Mouse (Mus musculus) heart, adult 11 months (tissue): ENCODE results near the gene Wnt11.

Source experiments
- DNase-seq: peaks from one replicate; pipeline ENCODE4 v3.0.0; 2022

Gene Wnt11

DNA sequence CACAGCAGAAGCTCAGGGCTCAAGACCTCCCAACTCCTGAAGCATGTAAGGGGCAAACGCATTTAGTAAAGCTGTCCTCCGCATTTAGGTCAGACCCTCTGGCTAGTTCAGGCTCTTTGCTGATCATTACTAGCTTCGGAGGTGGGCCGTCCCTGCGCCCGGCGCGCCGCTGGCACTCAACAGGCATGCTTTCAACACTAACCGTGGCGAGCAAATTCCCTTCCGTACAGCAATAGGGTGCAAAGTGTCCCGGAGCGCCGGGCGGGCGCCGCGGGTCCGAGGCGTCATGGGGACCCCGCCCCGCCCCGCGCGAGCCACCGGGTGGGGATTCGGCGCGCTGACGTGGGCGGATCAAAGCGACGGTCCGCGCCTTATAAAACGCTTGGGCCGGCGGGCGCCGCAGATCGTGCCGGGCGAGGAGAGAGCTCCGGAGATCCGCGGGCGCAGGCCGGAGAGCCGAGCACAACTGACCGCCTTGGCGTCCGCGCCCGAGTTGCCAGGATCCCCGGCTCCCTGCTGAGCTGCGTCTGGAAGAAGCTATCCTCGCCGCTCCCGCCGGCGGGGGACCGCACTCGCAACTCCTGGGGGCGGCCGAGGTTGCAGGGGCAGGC is at the start of gene Wnt11:
TSS of gene Wnt11 (plus strand) at position 402 of the 611 bp plus-strand sequence.
- DNase-seq = peak; percentile 97

DNA sequence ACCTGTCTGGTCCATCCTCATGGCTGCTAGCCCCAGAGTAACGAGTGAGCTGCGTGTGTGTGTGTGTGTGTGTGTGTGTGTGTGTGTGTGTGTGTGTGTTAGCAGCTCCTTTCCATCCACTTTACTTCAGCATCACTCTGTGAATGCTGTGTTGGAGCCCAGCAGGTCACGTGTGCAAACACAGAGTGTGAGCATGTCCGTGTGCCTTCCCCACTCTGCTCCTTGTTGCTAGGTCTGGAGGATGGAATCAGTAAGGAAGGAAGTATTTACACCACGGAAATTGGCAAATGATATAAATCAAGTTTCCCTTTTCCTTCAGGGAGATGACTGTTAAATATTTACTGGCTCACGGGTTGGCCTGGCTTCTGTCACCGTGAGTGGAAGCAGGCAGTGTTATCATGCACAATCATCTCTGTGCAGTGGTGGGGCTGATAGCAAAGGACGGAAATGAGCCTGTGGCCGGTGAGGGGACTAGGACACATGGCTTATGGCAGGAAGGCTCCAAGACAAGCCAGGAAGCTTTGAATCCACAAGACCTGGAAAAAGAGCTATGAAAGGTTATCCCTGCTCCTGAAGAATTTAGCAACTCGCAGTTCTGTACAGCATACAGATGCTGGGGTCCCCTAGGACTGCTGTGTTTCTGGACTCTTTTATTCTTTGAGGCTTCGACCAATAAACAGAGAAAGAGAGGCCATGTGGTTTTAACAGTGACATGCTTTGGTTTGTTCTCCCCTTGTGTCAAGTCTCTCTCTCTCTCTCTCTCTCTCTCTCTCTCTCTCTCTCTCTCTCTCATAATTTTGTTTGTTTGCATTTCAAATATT is 47.9 kb upstream of the Wnt11 start:
- DNase-seq = no peak

DNA sequence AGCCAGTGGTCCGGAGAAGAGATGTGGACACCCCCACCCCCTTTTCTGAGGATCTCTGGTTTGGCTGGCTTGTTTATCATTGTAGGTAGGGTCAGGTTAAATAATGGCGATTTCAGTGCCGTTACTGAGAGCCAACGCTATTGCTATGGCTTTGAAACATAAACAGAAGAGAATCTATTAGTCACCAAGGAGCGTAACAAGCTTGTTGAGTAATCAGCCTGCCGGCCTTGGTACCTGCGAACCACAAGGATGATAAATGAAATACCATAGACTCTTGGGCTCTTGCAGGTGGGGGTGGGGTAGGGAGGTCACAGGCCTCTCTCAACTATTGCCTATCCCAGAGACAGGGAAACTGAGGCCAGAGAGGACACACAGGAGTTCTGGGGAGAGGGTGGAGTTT is 46.2 kb upstream of the Wnt11 start:
- DNase-seq = no peak

DNA sequence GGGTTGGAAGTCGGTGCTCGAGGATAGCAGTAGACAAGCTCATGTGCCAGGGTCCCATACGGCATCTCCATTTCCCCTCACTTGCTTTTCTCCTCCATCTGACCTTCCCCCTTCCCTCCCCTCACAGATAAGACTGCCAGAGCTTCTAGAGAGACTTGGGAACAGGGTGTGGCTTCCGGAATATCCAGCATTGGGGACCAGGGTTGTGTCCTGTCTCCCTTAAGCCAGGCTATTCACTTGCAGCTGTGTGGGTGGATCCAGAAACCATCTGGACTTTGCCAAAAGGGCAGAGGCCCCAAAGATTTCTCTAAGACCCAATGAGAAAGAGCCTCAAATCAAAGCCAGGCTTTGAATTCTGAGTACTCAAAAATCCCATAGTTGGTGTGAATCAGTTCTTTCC is 45.8 kb upstream of the Wnt11 start:
- peak; percentile 97 for DNase-seq

DNA sequence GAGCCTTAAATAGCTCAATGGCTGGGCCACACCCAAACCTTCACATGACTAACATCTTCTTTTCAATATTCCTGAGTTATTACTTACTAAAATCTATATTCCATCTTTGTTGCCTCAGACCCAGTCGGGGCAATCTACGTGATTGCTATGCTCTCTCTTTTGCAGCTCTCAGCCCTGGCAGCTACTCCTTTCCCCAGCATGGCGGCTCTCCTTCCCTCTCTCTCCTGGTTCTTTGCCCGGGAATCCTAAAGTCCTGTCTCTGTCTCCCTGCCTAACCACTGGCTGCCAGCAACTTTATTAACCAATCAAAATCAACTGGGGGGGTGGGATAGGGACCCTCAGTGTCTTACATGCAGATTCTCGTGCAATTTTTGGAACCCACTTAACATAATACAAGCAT is 43.0 kb upstream of the Wnt11 start:
- no peak for DNase-seq

DNA sequence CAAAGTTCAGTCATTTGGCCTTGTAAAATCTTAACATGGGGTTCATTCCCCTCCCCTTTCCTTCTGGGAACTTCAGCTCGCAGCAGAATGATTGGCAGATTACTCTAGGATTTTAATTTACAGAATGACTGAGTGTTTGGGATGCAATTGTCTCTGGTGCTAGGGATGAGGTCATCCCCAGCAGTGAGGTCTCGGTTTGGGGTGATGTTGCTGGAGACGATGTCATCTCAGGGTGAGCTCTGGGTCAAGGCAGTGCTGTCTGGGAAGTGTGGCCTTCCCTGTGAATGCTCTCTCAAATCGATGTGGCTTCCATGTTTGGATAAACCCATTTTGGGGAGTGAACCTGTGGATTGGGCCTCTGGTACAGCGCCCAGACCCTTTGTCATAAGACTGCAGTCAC is 41.1 kb upstream of the Wnt11 start:
- DNase-seq = no peak

DNA sequence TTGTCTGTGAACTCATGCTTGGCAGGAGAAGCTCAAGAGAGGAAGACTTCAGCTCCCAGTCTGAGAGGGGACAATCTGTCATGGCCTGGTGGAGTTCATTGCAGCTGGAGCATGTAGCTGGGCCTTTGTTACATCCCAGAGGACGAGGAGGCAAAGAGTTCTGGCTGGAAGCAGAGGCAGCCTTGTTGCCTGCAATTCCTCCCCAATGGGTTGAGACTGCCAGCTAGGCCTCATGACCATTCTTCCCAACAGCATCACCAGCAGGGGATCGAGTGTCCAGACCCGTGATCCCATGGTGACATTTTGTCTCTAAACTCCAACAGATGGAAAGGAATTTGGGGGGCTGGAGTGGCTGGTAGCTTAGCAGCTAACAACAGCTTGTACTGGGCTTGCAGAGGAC is 40.5 kb upstream of the Wnt11 start:
- peak; percentile 99 for DNase-seq

DNA sequence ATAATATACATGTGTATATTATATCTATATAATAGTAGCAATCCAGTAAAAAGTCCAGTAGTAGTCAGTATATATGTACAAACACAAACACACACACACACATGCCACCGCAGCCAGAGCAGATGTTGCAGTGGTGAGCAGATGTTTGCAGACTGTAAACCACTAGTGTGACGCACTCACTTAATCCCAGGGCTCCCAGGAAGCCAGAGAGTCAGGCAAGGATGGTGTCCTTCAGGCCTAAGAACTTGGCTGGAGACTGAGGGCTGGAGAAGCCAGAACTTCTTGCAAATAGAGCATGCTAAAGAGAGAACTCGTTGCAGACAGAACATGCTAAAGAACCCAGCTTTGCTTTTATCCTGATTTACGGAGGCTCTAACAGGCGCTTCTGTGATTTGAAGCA is 39.3 kb upstream of the Wnt11 start:
- peak; percentile 97 for DNase-seq

DNA sequence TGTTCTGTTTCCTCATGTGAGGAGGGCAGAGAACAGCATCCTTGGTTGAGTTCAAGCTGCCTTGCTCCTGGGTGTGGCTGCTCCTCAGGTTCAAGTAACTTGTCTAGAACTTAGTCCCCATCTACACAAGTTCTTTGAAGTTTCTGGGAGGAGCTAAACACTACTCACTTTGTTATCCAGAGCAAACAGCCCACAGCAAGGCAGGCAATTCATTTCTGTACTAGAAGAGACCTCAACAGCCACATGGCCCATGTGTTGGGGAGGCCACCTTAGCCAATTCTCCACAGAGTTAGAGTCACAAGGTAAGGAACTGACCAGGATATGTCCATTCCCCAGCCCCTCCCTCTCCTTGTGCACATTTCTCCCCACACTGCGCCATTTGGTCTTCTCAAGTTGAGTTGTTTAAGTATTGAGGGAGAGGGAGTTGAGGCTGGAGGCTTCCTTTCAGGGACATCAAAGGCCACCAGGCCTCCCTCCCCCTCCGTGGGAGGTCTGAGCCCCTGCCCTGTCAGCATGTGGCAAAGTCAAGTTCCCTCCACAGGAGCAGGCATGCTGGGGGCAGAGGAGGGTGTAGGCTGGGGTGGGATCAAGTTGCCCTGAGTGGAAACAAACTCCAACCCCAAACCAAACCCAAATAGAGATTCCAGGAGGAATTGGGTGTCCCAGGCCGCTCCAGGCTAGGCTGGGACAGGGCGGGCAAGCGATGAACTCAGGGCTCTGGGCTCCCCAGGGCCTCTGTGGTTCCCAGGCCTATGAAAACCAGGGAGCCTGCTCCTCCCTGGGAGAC is 37.4 kb upstream of the Wnt11 start:
- DNase-seq = peak; percentile 92

DNA sequence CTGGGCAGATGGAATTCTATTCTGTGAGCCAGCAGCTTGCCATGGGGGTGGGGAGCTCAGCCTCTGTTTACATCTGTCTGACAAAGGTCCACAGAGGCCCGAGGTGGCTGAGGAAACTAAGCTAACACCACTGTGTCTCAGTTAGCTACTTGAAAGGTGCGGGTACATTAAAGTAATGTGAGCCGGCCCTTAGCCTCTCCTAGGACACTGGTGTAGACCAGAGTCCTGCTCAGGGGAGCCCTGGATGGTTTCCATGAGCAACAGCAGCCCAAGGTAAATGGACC is 36.8 kb upstream of the Wnt11 start:
- DNase-seq = no peak

DNA sequence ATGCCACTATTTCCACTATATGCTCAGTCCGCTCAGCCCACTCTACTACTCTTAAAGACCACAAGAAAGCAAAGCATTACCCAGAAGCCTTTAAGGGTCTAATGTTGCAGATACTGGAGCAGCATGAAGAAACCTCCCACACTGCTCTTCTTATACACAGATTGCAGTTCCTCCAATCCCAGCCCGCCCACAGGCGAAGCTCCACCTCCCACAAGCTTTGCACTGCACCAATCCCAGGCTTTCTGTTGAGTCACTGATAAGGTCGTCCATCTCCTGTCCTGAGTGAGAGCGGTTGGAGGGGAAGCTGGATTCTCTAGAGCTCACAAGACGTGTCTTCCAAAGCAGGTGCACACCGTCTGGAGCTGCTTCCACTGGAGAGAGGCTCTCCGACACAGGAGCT is 34.5 kb upstream of the Wnt11 start:
- no peak for DNase-seq

DNA sequence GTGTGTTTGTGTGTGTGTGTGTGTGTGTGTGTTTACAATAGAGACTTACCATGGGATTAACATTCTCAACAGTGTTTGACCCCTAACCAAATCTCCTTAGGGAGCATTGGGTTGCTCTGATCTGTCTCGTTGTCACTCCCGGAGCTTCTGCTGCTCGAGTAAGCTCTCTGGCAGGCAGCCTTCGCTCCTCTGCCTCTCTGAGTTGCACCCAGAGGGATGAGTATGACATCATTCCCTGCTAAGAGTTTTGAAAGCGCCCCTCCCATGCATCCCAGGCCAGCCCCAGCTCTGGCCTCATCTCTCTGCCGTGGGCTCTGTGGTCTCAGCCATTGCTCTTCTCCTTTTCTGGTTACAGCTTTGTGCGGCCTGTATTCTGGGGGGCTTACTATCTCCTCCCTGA is 33.8 kb upstream of the Wnt11 start:
- peak; percentile 95 for DNase-seq

DNA sequence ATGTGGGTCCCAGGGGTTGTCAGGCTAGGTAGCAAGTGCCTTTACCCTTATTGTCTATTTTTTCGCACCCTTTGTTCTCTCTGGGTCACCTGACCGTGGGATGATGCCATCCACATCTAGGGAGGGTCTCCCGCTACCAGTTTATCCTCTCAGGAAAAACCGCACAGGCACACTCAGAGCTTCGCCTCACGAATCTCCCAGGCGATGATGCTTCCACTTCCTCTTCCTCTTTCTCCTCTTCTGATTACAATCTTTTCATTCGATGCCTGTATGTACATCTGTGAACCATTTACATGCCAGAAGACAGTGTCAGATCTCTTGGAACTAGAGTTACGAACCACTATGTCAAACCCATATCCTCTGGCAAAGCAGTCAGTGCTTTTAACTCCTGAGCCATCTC is 31.7 kb upstream of the Wnt11 start:
- DNase-seq = no peak

DNA sequence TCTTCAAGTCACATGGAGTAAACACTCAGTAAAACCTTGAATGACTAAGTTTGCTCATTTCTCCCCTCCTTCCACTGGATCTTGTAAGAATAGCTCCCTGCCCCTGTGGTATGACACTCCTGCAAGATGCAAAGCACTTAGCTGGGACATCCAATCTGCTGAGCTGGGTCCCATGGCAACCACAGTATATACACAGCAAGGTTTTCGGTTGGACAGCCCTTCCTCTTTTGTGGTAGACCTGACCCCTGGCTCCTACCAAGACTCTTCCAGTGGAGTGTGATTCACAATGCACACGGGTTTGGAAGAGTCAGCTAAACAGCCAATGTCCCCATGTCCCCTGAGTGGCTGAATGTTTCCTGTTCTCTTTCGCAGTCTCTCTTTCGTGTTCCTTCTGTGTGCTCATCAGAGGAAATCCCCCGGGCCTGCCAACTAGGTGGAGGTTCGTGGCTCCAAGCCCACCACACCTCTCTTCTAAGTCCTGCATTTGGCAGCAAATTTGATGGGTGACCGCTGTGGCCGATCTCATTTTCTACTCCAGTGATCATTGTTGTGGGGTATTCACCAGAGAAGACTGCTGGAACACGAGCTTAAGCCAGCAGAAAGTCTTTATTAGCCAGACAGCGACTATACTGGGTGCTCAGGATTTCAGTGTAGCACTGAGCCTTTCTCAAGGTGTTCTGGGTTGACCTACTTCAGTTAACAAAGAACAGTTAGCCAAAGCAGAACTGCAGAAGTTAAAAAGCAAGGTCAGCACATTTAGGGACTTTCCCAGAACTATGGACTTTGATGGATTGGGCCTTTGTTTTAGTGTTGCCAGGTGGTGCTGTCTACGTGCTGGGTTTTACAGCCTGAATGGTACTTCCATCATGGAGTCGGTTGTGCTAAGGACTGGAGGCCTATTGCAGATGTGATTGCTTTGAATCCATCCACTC is 29.8 kb upstream of the Wnt11 start:
- DNase-seq = peak; percentile 89

DNA sequence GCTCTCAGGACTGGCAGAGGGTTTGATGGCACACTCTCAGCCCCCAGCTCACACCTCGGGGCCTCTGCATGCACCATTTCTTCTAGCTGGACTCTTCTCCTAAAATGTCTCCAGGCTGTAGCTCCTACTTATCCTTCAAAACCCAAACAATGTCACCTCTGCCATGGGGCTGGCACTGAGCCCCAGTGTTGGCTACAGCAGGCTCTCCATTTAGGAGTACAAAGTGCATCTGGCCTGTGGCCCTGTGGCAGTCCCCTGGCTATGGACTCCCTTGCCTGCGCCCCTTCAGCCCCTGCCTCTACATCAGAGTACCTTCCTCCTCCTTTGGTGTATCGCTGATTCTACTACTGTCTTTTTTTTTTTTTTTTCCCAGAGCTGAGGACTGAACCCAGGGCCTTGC is 28.0 kb upstream of the Wnt11 start:
- no peak for DNase-seq

DNA sequence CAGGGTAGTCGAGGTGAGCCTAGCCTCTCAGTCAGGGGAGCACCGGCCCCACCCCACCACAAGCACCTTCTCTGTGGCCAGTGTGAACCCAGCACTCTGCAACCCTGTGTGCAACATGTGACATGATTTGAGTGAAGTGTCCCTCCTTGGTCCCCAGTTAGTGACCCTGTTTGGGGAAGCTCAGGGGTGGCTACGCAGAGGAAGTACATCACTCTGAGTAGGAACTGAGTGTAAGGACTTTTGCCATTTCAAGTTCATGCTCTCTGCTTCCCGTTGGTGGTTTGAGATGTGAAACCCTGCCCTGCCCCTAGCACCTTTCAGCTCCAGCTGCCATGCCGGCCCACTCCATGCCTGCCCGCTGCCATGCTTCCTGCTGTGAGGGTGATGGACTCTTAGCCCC is 25.5 kb upstream of the Wnt11 start:
- DNase-seq = no peak

DNA sequence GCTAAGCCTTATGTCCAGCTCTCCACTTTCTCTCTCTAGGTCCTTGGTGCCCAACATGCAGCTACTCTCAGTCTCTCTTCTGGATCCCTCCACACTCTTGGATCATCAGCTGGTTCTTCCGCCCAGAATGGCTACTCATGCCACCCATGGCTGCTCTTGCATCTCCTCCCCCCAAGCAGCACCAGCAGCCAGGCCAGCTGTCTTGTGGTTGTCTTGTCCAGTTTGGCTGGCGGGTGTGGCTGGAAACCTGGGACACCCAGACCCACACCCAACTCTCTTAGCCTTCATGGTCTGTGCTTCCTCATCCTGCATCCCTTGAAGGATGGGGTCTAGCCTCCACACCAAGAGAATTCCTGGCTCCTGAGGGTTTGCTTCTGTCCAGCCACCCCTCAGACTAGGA is 24.3 kb upstream of the Wnt11 start:
- DNase-seq = no peak

DNA sequence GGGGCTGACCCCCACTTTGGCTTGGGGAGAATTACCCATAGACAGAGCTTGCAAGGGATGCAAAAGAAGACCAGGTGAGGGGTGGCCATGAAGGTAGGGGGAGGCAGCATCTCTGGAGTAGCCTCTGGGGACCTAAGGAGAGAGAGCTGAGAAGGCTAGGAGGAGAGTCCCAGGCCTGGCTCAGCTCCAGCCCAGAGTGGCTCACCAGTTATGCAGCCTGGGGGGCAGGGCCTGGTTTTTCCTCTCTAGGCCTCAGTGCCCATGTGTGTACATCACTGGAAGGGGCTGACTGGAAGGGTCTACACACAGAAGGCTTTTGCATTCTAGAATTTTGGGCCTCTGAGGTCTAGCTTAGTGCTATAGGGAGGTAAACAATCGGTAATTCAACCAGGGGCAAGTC is 14.4 kb upstream of the Wnt11 start:
- no peak for DNase-seq

DNA sequence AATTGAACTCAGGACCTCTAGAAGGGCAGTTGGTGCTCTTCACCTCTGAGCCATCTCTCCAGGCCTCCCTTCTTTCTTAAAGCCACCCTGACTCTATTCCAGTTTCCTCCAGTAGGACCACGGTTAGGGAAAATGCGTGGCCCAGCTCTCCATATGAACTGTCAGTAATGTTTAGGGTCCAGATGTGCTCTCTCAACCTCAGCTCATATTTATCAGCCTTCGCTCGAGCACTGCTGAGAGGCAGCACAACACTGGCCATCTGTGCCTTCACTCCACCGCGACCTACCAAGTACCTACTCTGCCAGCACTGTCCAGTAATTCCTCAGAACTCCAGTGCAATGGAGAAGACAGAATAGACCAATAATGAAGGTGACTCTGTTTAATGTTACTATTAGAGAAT is 12.0 kb upstream of the Wnt11 start:
- DNase-seq = no peak

DNA sequence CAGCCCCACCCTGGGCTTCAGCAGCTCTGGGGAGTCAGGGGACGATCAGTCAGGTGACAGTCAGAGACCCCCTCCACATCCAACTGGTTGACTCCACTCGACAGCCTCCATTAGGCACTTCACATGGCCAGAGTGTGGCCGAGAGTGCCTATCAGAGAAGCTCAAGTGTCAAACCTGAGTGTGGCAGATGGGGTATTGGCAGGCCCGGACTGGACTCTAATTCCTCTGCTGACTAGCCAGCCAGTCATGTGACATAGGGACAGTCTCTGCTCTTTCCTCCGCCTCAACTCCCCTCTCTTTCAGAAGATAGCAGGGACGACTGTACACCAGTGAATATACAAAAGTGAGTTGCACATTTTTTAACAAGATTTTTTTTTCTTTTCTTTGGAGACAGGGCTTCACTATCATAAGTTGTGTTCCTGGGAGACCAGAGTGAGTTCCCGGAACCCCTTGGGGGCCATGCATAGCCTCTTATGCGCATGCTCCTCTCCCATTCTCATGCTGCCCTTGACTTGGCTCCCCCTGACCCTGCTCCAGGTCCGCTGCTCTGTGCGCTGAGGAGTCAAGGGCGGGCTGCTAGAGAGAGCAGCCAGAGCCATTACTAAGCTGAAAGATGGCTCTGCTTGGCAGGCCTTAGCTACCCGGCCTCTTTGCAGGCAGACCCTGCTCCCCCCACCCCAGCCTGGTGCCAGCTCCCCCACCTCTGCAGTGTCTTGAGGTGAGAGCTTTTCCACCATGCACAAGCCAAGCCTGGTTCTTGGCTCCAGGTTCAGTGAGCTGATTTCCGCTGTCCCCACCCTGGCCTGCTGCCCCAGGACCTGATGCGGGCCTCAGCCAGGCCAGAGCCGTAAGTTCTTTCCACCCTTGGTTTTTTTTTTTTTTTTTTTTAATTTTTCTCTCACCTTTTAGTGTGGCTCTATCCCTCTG is 10.8 kb upstream of the Wnt11 start:
- no peak for DNase-seq

DNA sequence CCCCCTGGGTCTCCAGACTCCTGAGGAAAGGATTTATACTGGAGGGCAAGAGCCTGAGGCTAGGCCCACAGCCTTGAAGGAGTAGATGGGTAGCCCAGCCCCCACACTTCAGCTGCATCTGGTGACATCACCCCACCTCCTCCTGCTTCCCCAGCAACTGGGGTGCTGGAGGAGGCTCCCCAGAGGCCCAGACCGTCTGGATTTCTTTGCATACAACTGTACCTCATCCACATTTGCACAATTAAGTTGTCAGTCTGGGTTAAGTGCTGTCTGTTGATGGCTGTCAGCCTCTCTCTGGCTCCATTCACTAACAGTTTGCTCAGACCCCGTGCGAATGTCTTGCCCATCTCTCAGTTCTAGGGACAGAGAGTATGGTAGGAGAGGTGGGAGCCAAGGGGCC is 6.9 kb upstream of the Wnt11 start:
- DNase-seq = no peak

DNA sequence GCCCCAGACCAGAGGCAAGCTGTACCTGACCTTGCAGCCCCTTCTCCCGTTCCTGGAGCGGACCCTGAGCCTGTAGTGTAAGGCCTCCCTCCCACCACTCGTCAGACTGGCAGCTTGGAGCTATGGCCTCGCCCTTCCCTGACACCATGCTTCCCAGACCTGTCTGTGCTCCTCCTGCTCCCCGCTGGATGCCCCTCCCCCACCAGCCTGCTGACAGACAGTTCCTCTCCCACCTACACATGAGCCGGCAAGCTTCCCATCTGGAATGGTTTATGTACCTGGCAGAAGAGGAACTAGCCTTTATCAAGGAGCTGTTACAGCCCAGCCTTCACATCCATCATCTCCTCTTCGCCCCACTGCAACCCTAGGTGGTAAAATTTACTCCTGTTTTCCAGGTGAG is 6.0 kb upstream of the Wnt11 start:
- DNase-seq = peak; percentile 92
